Mouse (Mus musculus): ENCODE results near the gene Amacr. TPM values are rescaled to one million over a fixed set of nuclear protein-coding genes. Genes with fewer than 3 reads are reported as not detected.
A peak's percentile ranks its signal among the peaks of the same experiment; 100 is the strongest.
"Not testable (repeated sequence)": the region's sequence is repeated elsewhere in the genome, so short reads cannot be mapped to it uniquely, and the experiment has no call there.

Gene Amacr
- total RNA-seq, 2 experiments from 2014 or later, result 17.0 to 21.6 TPM

DNA sequence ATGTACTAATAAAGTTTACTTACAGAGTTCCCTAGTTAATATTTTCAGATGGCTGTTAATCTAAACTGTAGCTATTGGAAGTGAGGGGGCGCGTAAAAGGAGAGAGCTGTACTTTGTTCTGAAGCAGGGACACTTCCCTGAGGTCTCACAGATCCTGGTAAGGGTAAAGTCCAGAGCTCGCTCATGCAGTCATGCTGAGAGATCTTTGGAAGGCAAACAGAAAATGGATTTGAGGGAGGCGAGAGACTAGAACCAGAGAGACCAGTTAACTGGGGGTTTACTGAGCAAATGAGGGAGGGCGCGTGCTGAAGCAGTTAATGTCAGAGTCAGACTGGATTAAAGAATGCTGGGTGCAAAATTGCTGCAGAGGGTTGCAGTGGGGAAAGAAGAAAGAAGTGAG, 4.2 kb downstream of the Amacr start:
- no peak for DNase-seq (ENCODE audit: low spot score in 2 of 2)

DNA sequence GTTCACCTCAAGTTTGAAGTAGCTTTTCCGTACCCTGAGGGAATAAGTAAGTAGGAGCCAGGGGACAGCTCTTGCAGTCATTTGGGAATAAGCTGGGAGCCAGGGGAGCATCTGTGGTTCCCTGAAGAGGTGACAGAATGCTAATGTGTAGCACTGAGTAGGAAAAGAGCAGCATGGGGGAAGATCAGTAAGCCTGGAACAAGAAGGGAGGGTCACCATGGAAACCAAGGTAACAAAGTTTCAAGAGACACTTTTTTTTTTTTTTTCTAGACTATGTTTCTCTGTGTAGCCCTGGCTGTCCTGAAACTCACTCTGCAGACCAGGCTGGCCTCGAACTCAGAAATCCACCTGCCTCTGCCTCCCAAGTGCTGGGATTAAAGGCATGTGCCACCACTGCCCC, 4.9 kb downstream of the Amacr start:
- DNase-seq (ENCODE audit: low spot score in 2 of 2), result not testable (repeated sequence)

DNA sequence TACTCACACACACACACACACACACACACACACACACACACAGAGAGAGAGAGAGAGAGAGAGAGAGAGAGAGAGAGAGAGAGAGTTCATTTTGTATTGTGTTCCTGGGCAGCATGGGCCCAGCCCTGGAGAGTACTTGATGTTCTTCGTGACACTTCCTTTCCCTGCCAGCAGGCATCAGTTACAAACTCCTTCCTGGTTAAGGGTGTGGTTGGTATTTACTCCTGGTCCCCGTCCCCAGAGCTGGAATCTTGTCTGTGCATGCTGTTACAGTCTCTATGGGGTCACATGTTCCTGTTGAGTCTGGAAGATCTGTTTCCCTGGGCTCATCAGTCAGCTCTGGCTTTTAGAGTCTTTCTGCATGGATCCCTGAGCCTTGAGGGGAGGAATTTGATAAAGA, 8.9 kb downstream of the Amacr start:
- DNase-seq (ENCODE audit: low spot score in 2 of 2), result no peak

DNA sequence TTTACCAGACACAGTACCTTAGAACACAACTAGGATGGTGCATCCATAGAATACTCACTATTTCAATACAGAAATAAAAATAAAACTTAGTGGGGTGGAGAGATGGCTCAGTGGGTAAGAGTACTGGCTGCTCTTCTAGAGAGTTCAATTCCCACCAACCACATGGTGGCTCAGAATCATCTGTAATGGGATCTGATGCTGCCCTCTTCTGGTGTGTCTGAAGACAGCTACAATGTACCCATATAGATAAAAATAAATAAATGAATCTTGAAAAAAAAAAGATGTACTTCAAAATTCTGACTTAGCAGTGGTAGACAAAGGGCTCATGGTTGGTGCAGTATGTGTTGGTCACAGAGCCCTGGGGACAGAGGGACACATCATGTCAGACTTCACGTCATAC, 10.0 kb downstream of the Amacr start:
- DNase-seq (ENCODE audit: low spot score in 2 of 2), result no peak

DNA sequence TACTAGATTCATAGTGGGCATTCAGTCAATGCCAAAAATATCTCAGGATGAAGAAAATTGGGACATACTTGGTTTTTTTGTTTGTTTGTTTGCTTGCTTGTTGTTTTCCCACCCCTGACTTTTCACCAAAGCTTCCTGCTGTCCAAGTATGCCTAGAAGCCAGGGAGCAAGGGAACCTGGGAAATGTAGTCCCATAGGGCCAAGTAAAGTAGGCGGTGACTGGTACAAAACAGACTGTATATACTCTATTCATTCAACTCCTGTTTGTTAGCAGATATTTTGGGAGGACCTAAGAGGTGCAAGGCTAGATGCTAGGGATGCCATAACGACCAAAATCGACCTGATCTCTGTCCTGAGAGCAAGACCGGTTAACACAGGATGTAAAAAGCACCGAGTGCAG, 18.3 kb downstream of the Amacr start:
- DNase-seq (ENCODE audit: low spot score in 2 of 2), result no peak

DNA sequence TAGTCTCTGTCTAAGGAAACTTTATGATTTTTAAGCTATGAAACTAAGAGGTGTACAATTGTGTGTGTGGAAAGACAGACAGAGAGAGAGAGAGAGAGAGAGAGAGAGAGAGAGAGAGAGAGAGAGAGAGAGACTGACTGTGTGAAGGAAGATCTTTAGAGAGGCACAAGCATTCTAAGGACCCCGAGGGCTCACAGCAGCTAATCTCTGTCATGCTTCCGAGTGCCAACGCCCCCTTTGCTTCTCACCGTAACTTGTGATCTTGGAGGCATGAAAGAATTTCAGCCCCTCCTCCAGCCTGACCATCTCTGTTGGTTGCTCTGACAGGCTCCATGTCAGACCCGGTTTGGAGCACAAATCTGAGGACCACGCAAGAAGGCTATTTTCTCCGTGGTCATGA, 18.9 kb downstream of the Amacr start, which contains the start of gene Slc45a2:
Gene Slc45a2, plus strand, starts transcription at position 301 of the 400 bp plus-strand sequence.
- DNase-seq (ENCODE audit: low spot score in 2 of 2), result no peak

DNA sequence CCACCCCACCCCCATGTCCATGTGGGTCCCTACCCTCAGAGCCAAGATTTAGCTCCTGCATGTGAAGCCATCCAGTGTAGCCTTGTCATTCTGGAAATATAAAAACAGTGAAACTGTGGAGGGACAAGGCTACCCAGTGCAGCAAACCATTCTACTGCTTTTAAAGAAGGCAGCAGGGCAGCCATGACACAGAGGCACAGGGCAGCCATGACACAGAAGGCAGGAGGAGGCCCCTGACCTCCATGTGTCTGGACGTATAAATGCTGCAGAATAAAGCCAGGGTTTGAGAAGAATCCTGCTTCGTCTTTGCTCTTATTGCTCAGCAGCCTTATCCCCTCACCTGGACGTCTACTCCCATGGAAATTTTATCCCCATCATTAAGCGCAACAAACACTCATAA, 22.2 kb downstream of the Amacr start:
- no peak for DNase-seq (ENCODE audit: low spot score in 2 of 2)

DNA sequence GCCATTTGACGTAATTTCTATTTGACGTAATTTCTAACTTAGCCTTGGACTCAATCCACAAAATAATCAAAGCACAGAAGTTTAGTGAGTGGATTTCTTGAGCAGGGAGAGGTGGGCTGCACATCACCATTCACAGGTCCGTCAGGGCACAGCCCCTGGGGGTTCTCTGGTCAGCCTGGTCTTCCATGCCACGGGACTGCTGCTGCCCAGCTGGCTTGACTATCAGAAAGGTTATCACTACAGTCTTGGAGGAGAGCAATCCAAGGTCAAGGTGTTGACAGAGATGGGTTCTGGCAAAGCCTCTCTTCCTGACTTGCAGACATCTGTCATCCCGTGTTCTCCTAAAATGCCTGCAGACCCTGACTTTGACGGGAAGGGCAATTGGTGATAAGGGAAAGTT, 23.1 kb downstream of the Amacr start:
- DNase-seq (ENCODE audit: low spot score in 2 of 2), result no peak

DNA sequence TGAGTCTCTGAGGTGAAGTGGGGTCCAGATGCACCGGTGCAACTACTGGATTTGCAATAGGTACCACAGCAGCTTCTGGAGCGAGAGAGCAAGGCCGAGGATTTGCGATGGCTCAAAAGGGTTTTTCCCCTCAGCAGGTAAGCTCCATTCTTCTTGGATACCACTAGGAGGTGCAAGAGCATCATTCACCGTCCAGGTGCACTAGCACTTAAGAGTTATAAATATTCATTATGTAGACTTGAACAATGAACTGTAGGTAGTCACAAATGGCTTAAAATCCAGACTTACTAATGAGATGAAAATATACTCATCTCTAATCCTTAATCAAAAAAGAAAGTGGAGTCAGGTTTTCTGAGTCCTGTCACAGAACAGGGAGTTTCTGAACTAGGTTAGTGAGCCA, 27.2 kb downstream of the Amacr start:
- no peak for DNase-seq (ENCODE audit: low spot score in 2 of 2)

DNA sequence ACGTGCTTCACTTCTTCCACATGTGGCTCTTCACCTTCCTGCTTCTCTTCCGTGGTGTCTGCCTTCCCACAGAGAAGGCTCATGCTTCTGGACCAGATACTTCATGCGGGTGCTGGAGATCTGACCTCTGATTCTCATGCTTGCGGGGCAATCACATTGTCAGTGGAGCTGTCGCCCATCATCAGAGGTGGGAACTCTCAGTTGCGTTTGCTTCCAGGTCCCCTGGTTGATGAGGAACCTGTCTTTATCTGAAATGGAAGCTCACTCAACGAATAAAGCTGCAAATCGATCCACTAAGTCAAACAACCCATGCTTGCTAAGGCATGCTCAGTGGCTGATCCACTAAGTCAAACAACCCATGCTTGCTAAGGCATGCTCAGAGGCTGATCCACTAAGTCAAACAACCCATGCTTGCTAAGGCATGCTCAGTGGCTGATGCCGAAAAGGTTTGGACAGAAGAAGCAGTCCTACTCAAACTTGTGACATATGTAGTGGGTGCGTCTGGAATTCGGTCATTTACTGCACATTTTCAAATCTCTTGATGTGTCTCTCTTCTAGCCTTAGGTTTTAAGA, 29.5 kb downstream of the Amacr start:
- no peak for DNase-seq (ENCODE audit: low spot score in 2 of 2)

DNA sequence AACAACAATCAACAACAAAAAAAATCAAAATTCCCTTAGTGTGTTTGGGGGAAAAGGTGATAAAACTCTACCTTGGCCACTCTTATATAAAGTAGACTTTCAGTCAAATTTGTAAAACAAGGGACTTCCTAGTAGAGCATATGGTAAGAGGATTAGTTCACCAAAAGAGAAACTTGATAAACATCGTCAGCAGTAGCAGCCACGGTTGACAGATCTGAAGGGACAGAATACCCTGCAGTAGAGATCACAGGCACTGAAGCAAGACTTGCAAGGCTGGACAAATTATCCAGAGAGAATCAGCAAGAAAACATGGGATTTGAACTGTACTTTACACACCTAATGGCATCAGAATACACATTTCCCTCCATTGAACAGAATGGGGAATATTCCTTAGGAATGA, 33.4 kb downstream of the Amacr start:
- DNase-seq (ENCODE audit: low spot score in 2 of 2), result no peak

DNA sequence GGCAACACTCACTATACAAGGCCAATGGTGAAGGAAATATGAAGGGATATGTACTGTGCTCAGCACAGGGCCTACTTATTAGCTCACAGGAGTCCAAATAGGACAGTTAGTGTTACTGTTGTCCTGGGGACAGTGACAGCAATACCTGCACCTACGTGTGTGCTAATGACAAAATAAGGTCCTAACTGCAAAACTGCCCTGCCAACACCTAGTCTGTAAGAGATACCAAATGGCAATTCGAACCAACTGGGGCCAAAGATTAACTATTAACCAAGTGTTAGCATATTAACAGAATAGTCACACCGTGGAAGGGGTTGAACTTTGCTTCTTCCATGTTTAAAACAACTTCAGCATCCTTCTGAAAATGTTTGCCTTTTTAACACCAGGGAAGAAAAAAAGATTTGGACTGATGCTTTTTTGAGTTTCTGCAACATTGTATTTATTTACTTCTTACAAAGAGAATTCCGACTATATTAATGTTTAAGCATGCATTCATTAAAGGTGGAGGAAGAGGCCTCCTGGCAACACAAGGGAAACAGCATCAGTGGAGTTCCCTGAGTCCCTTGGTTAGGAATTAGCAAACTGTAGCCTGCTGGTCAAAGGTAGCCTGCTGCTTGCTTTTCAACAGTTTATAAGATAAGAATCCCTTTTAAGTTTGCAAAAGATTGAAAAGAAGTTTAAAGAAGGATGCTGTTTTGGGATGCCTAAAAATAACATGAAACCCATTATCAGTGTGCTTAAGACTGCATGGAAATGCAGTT, 45.4 kb downstream of the Amacr start:
- no peak for DNase-seq (ENCODE audit: low spot score in 2 of 2)

DNA sequence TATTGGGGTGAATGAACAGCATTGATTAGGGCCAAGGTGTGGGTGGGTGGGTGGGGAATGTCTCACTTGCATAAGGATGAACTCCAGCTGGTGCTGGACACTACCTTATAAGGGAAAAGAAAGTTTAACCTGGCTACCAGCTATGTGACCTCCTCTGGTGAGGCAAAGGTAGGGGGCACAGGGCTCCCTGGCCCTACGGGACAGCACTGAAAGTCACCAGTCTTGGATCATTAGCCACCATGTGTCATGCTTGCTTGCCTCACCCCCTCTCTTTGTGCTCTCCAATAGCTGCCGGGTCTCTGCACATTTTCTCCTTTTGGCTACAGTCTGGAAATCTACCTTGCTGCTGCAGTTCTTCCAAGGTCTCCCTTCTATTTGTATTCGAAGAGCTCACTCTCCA, 48.6 kb downstream of the Amacr start:
- DNase-seq (ENCODE audit: low spot score in 2 of 2), result no peak

DNA sequence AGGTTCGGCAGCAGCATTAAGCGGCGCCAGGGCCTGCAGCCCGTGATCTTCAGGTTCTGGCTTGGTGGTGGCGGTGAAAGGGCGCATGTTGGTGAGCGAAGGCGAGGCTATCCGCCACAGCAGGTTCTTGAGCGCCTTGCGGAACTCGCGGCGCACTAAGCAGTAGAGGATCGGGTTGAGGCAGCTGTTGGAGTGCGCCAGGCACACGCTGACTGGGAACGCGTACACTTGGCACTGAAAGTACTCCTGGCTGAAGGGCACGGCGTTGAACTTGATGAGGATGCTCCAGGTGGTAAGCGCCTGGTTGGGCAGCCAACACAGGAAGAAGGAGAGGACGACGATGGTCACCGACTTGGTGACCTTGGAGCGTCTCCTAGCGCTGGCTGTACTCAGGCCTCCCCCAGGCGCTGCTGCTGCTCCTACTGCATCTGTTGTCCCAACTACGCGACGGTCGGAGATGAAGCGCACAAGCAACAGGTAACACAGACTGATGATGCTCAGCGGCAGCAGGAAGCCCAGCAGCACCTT, 54.5 kb downstream of the Amacr start:
- no peak for DNase-seq (ENCODE audit: low spot score in 2 of 2)

DNA sequence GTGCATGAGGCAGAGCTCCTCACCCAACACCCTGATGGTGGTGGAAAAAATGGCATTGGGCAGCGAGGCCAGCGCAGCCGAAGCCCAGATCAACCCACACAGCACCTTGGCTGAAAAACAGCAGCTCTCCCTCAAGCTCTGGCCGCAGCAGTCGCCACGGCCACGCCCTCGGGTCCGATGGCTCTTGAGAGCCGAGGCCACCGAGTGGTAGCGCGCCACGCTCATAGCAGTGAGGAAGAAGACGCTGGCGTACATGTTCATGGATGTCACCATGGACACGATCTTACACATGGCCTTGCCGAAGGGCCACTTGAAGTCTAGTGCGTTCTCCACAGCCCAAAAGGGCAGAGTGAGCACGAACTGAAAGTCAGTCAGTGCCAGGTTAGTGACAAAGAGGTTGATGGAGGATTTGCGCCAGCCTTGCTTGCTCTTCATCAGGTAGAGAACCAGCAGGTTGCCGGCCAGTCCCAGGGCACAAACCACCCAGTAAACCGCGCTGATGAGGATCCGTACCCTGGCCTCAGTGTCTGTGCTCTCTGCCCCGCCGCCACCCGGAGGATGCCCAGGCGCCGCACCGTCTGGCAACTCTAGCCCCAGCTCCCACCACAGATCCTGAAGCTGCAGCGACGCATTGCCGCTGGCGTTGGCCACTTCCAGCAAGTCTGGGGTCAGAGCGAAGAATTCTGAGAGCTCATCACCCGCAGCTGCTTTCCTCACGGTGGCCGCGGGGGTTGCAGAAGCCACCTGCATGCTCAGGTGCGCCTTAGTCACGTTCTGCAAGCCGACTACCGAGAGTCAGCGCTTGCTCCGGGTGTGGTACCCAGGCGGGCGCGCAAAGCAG, 55.2 kb downstream of the Amacr start:
- DNase-seq (ENCODE audit: low spot score in 2 of 2), result peak in 1 of 2 experiments; percentile 3

DNA sequence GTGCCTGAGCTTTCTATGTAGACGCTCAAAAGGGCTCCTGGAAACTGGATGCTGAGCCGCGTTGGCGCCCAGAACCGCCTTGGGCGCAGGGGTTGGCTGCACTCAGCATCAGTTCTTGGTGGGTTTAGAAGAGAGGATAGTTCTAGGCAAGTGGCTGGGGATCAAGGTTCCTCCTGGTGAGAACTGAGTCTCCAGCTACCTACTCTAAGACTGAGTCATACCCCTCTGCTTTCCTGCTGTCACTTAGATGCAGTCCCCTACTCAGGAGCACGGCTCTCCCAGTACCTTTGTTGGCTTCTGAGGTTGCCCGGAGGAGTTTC, 55.8 kb downstream of the Amacr start:
- no peak for DNase-seq (ENCODE audit: low spot score in 2 of 2)

DNA sequence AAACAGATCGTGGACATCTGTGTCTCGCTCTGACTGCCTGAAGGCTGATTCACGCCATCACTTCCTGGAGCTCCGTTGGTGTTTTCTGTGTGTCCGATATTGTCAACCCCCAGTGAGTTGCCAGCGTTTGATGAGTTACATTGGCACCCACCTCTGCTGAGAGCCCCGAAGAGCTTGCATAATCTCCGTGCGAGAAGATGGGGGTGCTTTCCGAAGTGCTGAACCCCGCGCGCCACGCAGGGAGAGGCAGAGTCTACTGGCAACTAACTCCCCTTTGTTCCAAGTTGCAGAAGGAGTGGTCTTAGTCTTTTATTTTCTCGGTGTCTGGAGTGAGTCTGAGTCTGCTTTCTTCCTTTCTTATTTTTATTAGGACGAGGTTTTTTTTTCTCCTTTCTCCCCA, 56.2 kb downstream of the Amacr start, which contains the start of gene Rxfp3:
Gene Rxfp3, minus strand, starts transcription at position 281 of the 400 bp plus-strand sequence.
- DNase-seq (ENCODE audit: low spot score in 2 of 2), result no peak

DNA sequence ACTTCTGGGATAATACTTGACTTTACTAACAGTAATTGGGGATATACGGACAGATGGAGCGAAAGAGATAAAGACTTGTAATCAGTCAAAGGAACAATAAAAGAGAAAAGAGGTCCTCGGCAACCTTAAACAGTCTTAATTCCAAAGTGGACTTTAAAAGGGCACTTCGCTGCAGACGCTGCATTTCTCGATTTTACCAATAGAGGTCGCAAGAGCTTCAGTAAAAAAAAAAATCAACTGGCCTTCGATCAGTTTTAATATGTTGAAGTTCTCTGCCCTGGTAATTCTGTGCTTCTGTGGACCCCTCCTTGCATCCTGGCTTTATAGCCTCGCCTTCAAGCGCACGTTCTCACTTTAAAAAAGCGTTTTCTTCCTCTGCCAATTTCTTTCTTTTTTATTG, 56.9 kb downstream of the Amacr start:
- peak; percentile 22 to 36 for DNase-seq (ENCODE audit: low spot score in 2 of 2)

DNA sequence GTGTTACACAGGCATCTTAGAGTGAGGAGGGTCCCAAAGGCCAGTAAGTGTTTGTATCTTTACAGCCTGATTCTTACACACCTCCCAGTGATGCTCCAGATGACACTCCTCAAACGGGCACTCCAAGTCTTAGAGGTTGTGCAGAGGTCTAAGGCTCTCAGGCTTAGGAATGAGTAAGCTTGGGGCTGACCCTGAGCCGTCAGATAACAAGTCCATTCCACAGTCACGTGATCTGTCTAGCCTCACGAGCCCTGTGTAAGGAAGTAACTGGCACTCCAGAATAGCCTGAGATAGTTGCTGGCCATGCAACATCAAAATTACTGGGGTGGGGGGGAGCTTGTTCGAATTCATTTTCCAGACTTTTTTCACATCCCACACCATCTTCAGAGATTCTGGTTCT, 58.5 kb downstream of the Amacr start:
- no peak for DNase-seq (ENCODE audit: low spot score in 2 of 2)

DNA sequence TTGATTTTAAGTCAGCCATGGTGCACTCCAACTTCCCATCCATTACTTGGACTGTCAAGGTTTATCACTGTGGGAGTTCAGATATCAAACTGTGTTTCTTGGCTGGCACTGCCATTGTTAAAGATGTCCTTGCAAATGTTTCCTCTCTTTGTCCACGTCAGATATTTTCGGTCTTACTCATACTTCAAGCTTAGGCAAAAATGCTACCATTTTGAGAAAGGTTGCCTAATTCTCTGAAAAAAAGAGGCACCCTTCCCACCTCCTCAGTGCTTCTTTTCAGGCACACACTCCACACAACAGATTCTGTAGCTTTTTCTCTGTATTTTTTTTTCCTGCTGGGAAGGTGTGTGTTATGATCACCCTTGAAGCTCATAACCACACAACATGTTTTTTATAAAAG, 59.7 kb downstream of the Amacr start:
- no peak for DNase-seq (ENCODE audit: low spot score in 2 of 2)

DNA sequence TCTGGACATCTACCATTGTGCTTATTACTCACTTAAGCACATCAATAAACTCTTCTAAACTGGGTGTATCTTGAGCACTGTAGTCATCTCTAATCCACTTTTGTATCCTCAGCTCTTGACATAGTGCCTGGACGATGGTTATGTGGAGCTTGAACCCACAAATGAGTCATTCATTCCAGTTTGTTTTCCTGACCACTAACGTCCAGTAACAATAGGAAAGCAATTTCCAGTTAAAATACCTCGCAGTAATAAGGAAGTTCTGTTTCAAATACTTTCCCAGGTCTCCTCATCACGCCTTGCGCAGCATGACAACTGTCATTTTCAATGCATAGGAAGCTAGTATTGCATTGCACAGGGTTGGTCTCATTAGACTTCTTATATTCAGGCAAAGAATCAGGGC, 61.3 kb downstream of the Amacr start:
- DNase-seq (ENCODE audit: low spot score in 2 of 2), result no peak

Measured in adrenal gland, adult 18-20 months (tissue).